8 mouse cellular contexts compared by ENCODE assay signal in the genomic region with DNA sequence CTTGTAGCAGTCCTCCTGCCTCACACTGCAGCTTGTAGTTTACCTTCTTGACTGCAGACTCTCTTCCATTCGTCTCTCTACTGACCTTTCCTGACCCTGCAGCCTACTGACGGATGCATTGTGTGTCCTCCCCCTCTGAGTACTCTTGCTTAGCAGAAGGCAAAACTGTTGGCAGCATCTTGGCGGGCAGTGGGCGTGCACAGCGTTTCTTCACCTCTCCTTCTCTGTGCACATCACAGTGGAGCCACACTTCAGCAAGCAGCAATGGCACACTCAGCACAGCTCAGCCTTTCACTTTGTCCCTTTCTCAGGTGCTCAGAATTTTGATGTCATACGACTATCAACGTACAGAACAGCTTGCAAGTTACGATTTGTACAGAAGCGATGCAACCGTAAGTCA.
"Had no signal": no experiment of that assay in that cellular context is flagged by ENCODE, and none has a peak within 500 bp of the region (broad histone marks: within the 10 kb centered on the region; RNA-seq: fewer than 3 reads in every experiment).

No protein-coding gene starts in this region.

- DNase-seq: kidney, adult 2 months; kidney, postnatal 14 days; liver; liver, embryonic 13.5 days; liver, postnatal 0 days; lung, postnatal 14 days; retina, postnatal 1 day; thymus, postnatal 4 days had no signal
